Mouse (Mus musculus) heart, embryonic 16.5 days (tissue): ENCODE measurements around the gene Gm20388. TPM values are rescaled to one million over a fixed set of nuclear protein-coding genes. Genes with fewer than 3 reads are reported as not detected.

ENCODE experiments used
- ATAC-seq: fragments of 200-750 bp; cut with Nextera tagmentation; replicated peaks from 2 replicates; pipeline ENCODE4 v1.8.0; 2017; ENCODE audit warnings: moderate number of reproducible peaks; ENCODE audit not compliant: insufficient read depth, low FRiP score; ENCODE audit errors: extremely low read depth
- H3K27ac ChIP-seq: fragments of 300-500 bp; sonication (generic); 2 replicates; pipeline ENCODE4 v1.5.1; 2014; ENCODE audit warnings: mild to moderate bottlenecking, low read length, control low read depth, moderate library complexity
- H3K27me3 ChIP-seq: fragments of 300-500 bp; sonication (generic); 2 replicates; pipeline ENCODE4 v1.6.1; 2014; ENCODE audit warnings: low read length, mixed read lengths; ENCODE audit not compliant: control insufficient read depth, insufficient read depth
- H3K36me3 ChIP-seq: fragments of 300-500 bp; sonication (generic); 2 replicates; pipeline ENCODE4 v1.6.1; 2014; ENCODE audit not compliant: control insufficient read depth, insufficient read depth
- H3K4me1 ChIP-seq: fragments of 300-500 bp; sonication (generic); 2 replicates; pipeline ENCODE4 v1.6.1; 2014; ENCODE audit warnings: low read length, mixed read lengths; ENCODE audit not compliant: control insufficient read depth, insufficient read depth
- H3K4me2 ChIP-seq: fragments of 300-500 bp; sonication (generic); 2 replicates; pipeline ENCODE4 v1.6.1; 2014; ENCODE audit warnings: low read depth, mild to moderate bottlenecking, control low read depth, low read length
- H3K4me3 ChIP-seq: fragments of 300-500 bp; sonication (generic); 2 replicates; pipeline ENCODE4 v1.5.1; 2014; ENCODE audit warnings: mild to moderate bottlenecking, control low read depth, low read length
- H3K9ac ChIP-seq: fragments of 300-500 bp; sonication (generic); 2 replicates; pipeline ENCODE4 v1.6.1; 2014; ENCODE audit warnings: low read length, control low read depth
- H3K9me3 ChIP-seq: fragments of 300-500 bp; sonication (generic); replicated peaks from 2 replicates; pipeline ENCODE4 v1.6.1; 2016; ENCODE audit warnings: low read length; ENCODE audit not compliant: control insufficient read depth
- WGBS: fragments of 180-500 bp; shearing (Covaris S2); extraction: QIAGEN DNeasy Blood & Tissue Kit; methylation state at CpG from one replicate; pipeline ENCODE4 v1.1.7; 2014; 5-methylcytosine and 5-hydroxymethylcytosine counted together
- polyA plus RNA-seq: library from polyadenylated mRNA; unstranded; fragments of >200 nt; fragmentation: Nextera tagmentation; extraction: Ambion mirVana; gene quantifications from 2 replicates; pipeline ENCODE4 v1.2.1, GENCODE M21; 2015

Gm20388 gene
- polyA plus RNA-seq, 1 experiment from 2014 or later, result 4.5 TPM

GRCm38 (mm10) chr8:120428492-120428891, 517.9 kb downstream of the Gm20388 start:
- H3K4me3 ChIP-seq, result no peak overlapping the region
- H3K9me3 ChIP-seq, result no peaks in the 10 kb centered on the region
- H3K27ac ChIP-seq, result no peak overlapping the region
- no peaks in the 10 kb centered on the region for H3K27me3 ChIP-seq
- H3K9ac ChIP-seq, result no peak overlapping the region
- no peak overlapping the region for H3K4me2 ChIP-seq
- H3K4me1 ChIP-seq, result peaks cover 30% of the 10 kb centered on the region
- 82% methylated on average over 5 of the region's 5 CpGs for WGBS
- no peaks in the 10 kb centered on the region for H3K36me3 ChIP-seq
- ATAC-seq, result no peak

GRCm38 (mm10) chr8:120429116-120429515, 518.5 kb downstream of the Gm20388 start:
- H3K4me3 ChIP-seq, result no peak overlapping the region
- H3K4me1 ChIP-seq, result peaks cover 30% of the 10 kb centered on the region
- H3K27ac ChIP-seq, result no peak overlapping the region
- no peaks in the 10 kb centered on the region for H3K27me3 ChIP-seq
- H3K9me3 ChIP-seq, result peaks cover 3% of the 10 kb centered on the region
- no peak overlapping the region for H3K9ac ChIP-seq
- WGBS, result 100% methylated on average over 1 of the region's 1 CpGs
- no peak overlapping the region for H3K4me2 ChIP-seq
- ATAC-seq, result no peak
- no peaks in the 10 kb centered on the region for H3K36me3 ChIP-seq

- WGBS, result 84% methylated on average over 12 of the region's 12 CpGs
Measured at GRCm38 (mm10) chr8:120431042-120431441, 520.4 kb downstream of the Gm20388 start.

DNA sequence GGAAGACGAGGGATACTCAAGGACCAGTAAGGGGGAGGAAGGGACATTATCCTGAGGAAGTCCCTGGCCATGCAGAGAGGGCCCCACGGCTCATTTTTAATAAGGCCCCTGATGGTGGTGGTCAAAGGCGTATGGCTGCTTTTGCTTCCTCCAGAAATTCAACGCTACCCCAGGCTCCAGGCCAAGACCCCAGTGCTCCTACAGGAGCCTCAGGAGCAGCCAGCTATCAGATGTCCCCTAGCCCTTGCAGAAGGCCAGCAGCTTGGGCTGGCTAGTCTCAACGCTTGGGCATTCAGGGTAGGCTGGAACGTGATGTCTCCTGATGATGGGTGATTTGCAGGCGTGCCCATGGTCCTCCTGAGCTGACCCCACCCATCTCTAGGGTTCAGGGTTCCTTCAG, 521.8 kb downstream of the Gm20388 start:
- H3K27ac ChIP-seq, result no peak overlapping the region
- WGBS, result 71% methylated on average over 7 of the region's 7 CpGs
- H3K9me3 ChIP-seq, result peaks cover 3% of the 10 kb centered on the region
- H3K9ac ChIP-seq, result no peak overlapping the region
- peaks cover 7% of the 10 kb centered on the region for H3K4me1 ChIP-seq
- H3K36me3 ChIP-seq, result no peaks in the 10 kb centered on the region
- H3K4me3 ChIP-seq, result no peak overlapping the region
- no peaks in the 10 kb centered on the region for H3K27me3 ChIP-seq
- ATAC-seq, result no peak
- no peak overlapping the region for H3K4me2 ChIP-seq

More at GRCm38 (mm10) chr8:120431042-120431441, 520.4 kb downstream of the Gm20388 start:
- ATAC-seq, result no peak
- Histone ChIP-seq H3K9ac (no peak overlapping the region), H3K27ac (no peak overlapping the region), H3K9me3 (peaks cover 3% of the 10 kb centered on the region), H3K4me1 (peaks cover 13% of the 10 kb centered on the region), H3K4me3 (no peak overlapping the region), H3K27me3 (no peaks in the 10 kb centered on the region), H3K36me3 (no peaks in the 10 kb centered on the region), H3K4me2 (no peak overlapping the region)

- Histone ChIP-seq H3K27ac (no peak overlapping the region), H3K9ac (no peak overlapping the region), H3K4me2 (no peak overlapping the region), H3K36me3 (no peaks in the 10 kb centered on the region), H3K27me3 (peaks cover under 1% of the 10 kb centered on the region; the same call in 1 of the 2 replicates), H3K4me1 (peaks cover 7% of the 10 kb centered on the region), H3K9me3 (peaks cover 3% of the 10 kb centered on the region), H3K4me3 (no peak overlapping the region)
- no peak for ATAC-seq
- WGBS, result 86% methylated on average over 7 of the region's 7 CpGs
Measured at GRCm38 (mm10) chr8:120433143-120433542, 522.5 kb downstream of the Gm20388 start.

GRCm38 (mm10) chr8:120433734-120434133, 523.1 kb downstream of the Gm20388 start:
- WGBS, result 100% methylated on average over 1 of the region's 1 CpGs
- H3K9ac ChIP-seq, result no peak overlapping the region
- no peaks in the 10 kb centered on the region for H3K36me3 ChIP-seq
- no peak overlapping the region for H3K27ac ChIP-seq
- H3K4me3 ChIP-seq, result no peak overlapping the region
- peaks cover 7% of the 10 kb centered on the region for H3K4me1 ChIP-seq
- H3K4me2 ChIP-seq, result no peak overlapping the region
- H3K27me3 ChIP-seq, result peaks cover 2% of the 10 kb centered on the region; the same call in 1 of the 2 replicates
- peaks cover 3% of the 10 kb centered on the region for H3K9me3 ChIP-seq
- ATAC-seq, result no peak

- no peak overlapping the region for H3K27ac ChIP-seq
- peaks cover 2% of the 10 kb centered on the region; the same call in 1 of the 2 replicates for H3K27me3 ChIP-seq
- no peaks in the 10 kb centered on the region for H3K36me3 ChIP-seq
- H3K9me3 ChIP-seq, result peaks cover 3% of the 10 kb centered on the region
- H3K4me3 ChIP-seq, result no peak overlapping the region
- ATAC-seq, result no peak
- no peak overlapping the region for H3K9ac ChIP-seq
- no peak overlapping the region for H3K4me2 ChIP-seq
- WGBS, result 86% methylated on average over 15 of the region's 15 CpGs
- H3K4me1 ChIP-seq, result peaks cover 7% of the 10 kb centered on the region
Measured at GRCm38 (mm10) chr8:120435781-120436180, 525.1 kb downstream of the Gm20388 start.

DNA sequence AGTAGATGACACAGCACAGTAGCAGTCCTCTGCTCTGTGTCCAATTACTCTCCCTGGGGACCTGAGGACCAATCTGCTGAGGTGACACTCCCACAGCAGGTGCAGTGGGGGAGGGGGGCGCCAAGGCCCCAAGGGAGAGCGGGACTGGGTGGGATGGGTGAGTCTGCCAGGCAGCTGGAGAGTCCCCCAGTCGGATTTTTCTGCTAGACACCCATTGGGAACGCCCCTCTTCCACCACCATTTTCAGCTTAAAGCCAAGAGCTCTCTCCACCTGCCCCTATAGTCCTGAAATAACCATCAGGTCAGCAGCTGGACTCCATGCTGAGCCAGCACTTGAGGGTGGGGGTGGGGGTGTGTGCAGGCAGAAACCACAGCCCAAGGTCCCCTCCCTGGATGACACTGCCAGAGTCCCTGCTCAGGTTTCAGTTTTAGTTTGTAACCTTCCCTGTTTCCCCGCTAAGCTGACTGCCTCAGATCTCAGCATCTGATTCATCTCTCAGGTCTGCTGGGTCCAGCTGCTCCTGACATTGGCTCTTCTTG, 525.9 kb downstream of the Gm20388 start:
- H3K4me1 ChIP-seq, result peaks cover 12% of the 10 kb centered on the region
- H3K9ac ChIP-seq, result no peak overlapping the region
- H3K4me2 ChIP-seq, result no peak overlapping the region
- 55% methylated on average over 5 of the region's 5 CpGs for WGBS
- H3K27me3 ChIP-seq, result peaks cover 2% of the 10 kb centered on the region; the same call in 1 of the 2 replicates
- H3K4me3 ChIP-seq, result no peak overlapping the region
- ATAC-seq, result no peak
- no peaks in the 10 kb centered on the region for H3K36me3 ChIP-seq
- H3K27ac ChIP-seq, result no peak overlapping the region
- H3K9me3 ChIP-seq, result peaks cover 3% of the 10 kb centered on the region

DNA sequence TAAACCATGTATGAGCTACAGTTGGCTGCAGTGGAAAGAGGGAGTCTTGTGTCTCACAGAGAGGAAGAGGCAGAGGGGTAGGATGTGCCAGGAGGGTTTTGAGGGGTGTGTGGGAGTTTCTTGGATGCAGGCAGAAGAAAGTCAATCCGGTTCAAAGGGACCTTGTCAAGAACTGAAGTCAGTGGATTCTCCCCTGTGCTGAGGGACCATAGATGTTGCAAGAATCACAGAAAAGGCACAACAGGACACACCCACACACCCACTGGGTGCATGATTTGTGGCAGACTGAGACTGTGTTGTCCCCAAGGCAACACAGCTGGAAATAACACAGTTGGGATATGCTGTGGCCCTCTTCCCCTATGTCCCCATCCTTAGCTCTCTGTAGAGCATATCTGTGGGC, 526.6 kb downstream of the Gm20388 start:
- no peak overlapping the region for H3K4me3 ChIP-seq
- no peak for ATAC-seq
- 79% methylated on average over 1 of the region's 1 CpGs for WGBS
- H3K27me3 ChIP-seq, result peaks cover 2% of the 10 kb centered on the region; the same call in 1 of the 2 replicates
- peaks cover 19% of the 10 kb centered on the region for H3K4me1 ChIP-seq
- no peak overlapping the region for H3K27ac ChIP-seq
- no peak overlapping the region for H3K9ac ChIP-seq
- H3K9me3 ChIP-seq, result peaks cover 3% of the 10 kb centered on the region
- no peaks in the 10 kb centered on the region for H3K36me3 ChIP-seq
- no peak overlapping the region for H3K4me2 ChIP-seq
